Mouse (Mus musculus) hindbrain, embryonic 13.5 days (tissue): ENCODE measurements at regions not wholly inside any gene's neighbourhood (a gene's known extent, or its start where the extent isn't known, plus 50 kb on each side); places are given as distances from the start of the nearest gene placed in this dataset.
"Not testable (repeated sequence)": the region's sequence is repeated elsewhere in the genome, so short reads cannot be mapped to it uniquely, and the experiment has no call there.

ENCODE experiments used
- ATAC-seq: fragments of 200-750 bp; cut with Nextera tagmentation; 2 replicates; pipeline ENCODE4 v1.8.0; 2017; ENCODE audit warnings: moderate TSS enrichment; ENCODE audit not compliant: low FRiP score
- H3K27ac ChIP-seq: fragments of 300-500 bp; sonication (generic); 2 replicates; pipeline ENCODE4 v1.5.1; 2015; ENCODE audit warnings: inconsistent platforms, mild to moderate bottlenecking, moderate library complexity
- H3K27me3 ChIP-seq: fragments of 300-500 bp; sonication (generic); 2 replicates; pipeline ENCODE4 v1.6.1; 2015; ENCODE audit warnings: mild to moderate bottlenecking, inconsistent platforms
- H3K36me3 ChIP-seq: fragments of 300-500 bp; sonication (generic); 2 replicates; pipeline ENCODE4 v1.6.1; 2015; ENCODE audit warnings: mild to moderate bottlenecking, inconsistent platforms
- H3K4me1 ChIP-seq: fragments of 300-500 bp; sonication (generic); replicated peaks from 2 replicates; pipeline ENCODE4 v1.6.1; 2015; ENCODE audit warnings: inconsistent platforms
- H3K4me2 ChIP-seq: fragments of 300-500 bp; sonication (generic); 2 replicates; pipeline ENCODE4 v1.6.1; 2015; ENCODE audit warnings: inconsistent platforms, mild to moderate bottlenecking, moderate library complexity
- H3K4me3 ChIP-seq: fragments of 300-500 bp; sonication (generic); 2 replicates; pipeline ENCODE4 v1.5.1; 2015; ENCODE audit warnings: mild to moderate bottlenecking, inconsistent platforms
- H3K9ac ChIP-seq: fragments of 300-500 bp; sonication (generic); 2 replicates; pipeline ENCODE4 v1.6.1; 2015; ENCODE audit warnings: mild to moderate bottlenecking, inconsistent platforms
- H3K9me3 ChIP-seq: fragments of 300-500 bp; sonication (generic); 2 replicates; pipeline ENCODE4 v1.6.1; 2016; ENCODE audit warnings: inconsistent platforms
- WGBS: fragments of 180-500 bp; shearing (Covaris S2); methylation state at CpG from one replicate; pipeline ENCODE4 v1.1.7; 2015; 5-methylcytosine and 5-hydroxymethylcytosine counted together

DNA sequence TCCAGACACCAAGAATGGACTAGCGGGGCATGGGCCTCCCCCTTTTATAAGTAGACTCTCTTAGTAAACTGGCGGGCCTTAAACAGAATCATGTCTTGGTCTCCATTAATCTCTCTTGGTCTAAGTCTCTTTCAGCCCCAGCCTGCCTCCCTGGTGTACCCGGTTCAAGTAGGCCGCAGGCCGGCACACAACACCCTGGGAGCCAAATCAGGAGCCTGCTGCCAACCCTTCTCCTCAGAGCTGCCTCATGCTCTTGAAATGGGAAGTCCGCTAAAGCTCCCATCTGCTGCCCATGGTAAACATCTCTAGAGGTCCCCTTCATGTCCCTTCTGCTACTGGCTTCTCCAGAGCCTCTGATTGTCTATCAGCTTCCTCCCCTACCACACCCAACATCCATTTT is 296.3 kb downstream of the 4933412E24Rik start:
- ATAC-seq, result no peak
- H3K27ac ChIP-seq, result no peak overlapping the region
- H3K4me2 ChIP-seq, result no peak overlapping the region
- no peaks in the 10 kb centered on the region for H3K36me3 ChIP-seq
- H3K4me1 ChIP-seq, result no peaks in the 10 kb centered on the region
- H3K27me3 ChIP-seq, result no peaks in the 10 kb centered on the region
- H3K9ac ChIP-seq, result no peak overlapping the region
- no peaks in the 10 kb centered on the region for H3K9me3 ChIP-seq
- no peak overlapping the region for H3K4me3 ChIP-seq
- 89% methylated on average over 6 of the region's 6 CpGs for WGBS

GRCm38 (mm10) chr15:59719383-59720128 is 296.9 kb downstream of the 4933412E24Rik start:
- H3K4me1 ChIP-seq, H3K4me3 ChIP-seq, H3K27me3 ChIP-seq, H3K36me3 ChIP-seq, H3K4me2 ChIP-seq, H3K27ac ChIP-seq, H3K9ac ChIP-seq, H3K9me3 ChIP-seq, ATAC-seq: not testable (repeated sequence)
- WGBS, result 86% methylated on average over 6 of the region's 6 CpGs

DNA sequence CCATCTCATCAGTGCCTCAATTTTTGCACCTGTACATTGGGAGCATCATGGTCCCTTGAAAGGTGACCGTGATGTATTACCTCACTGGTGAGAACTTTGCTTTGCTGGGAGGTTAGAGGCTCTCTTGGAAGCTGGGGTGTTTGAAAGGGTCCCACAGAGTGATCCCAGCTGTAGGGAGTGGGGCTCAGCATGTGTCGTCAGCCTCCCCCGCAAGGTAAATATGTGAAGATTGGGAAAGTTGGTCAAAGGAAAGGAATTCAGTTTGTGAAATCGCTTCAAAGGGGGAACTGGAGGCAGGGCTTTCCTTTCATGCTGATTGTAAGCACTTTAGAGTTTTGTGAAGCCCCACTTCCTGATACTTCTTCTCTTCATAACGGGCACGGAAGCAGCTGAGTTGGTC is 299.5 kb downstream of the 4933412E24Rik start:
- 78% methylated on average over 6 of the region's 6 CpGs for WGBS
- H3K9me3 ChIP-seq, result no peaks in the 10 kb centered on the region
- H3K9ac ChIP-seq, result no peak overlapping the region
- H3K27ac ChIP-seq, result no peak overlapping the region
- H3K4me2 ChIP-seq, result no peak overlapping the region
- no peaks in the 10 kb centered on the region for H3K4me1 ChIP-seq
- no peak for ATAC-seq
- no peaks in the 10 kb centered on the region for H3K36me3 ChIP-seq
- H3K4me3 ChIP-seq, result no peak overlapping the region
- H3K27me3 ChIP-seq, result no peaks in the 10 kb centered on the region

DNA sequence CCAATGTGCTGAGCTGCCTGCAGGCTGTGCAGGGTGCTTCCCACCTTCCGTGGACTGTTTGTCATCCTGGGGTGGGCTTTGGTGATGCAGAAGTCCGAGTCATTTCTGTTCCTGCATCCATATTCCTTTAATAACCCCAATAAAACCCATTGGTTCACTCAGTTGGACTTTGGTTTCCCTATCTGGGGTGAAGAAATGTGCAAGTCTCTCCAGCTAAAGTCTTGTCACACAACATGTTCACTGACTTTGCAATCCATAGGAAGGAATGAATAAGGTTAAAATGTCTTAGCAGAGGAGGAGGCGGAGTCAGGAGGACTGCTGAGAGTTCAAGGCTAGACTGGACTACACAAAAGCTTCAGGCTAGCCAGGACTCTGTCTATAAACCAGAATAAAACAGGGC is 300.5 kb downstream of the 4933412E24Rik start:
- WGBS, result 79% methylated on average over 3 of the region's 3 CpGs
- Histone ChIP-seq H3K9ac (no peak overlapping the region), H3K27ac (no peak overlapping the region), H3K36me3 (no peaks in the 10 kb centered on the region), H3K4me1 (no peaks in the 10 kb centered on the region), H3K9me3 (no peaks in the 10 kb centered on the region), H3K4me2 (no peak overlapping the region), H3K4me3 (no peak overlapping the region), H3K27me3 (no peaks in the 10 kb centered on the region)
- ATAC-seq, result no peak

GRCm38 (mm10) chr15:59713965-59714739 is 302.3 kb downstream of the 4933412E24Rik start:
- ATAC-seq, result no peak
- no peaks in the 10 kb centered on the region for H3K4me1 ChIP-seq
- H3K9ac ChIP-seq, result no peak overlapping the region
- H3K36me3 ChIP-seq, result no peaks in the 10 kb centered on the region
- no peaks in the 10 kb centered on the region for H3K9me3 ChIP-seq
- 79% methylated on average over 8 of the region's 8 CpGs for WGBS
- no peak overlapping the region for H3K27ac ChIP-seq
- H3K27me3 ChIP-seq, result no peaks in the 10 kb centered on the region
- no peak overlapping the region for H3K4me3 ChIP-seq
- no peak overlapping the region for H3K4me2 ChIP-seq

DNA sequence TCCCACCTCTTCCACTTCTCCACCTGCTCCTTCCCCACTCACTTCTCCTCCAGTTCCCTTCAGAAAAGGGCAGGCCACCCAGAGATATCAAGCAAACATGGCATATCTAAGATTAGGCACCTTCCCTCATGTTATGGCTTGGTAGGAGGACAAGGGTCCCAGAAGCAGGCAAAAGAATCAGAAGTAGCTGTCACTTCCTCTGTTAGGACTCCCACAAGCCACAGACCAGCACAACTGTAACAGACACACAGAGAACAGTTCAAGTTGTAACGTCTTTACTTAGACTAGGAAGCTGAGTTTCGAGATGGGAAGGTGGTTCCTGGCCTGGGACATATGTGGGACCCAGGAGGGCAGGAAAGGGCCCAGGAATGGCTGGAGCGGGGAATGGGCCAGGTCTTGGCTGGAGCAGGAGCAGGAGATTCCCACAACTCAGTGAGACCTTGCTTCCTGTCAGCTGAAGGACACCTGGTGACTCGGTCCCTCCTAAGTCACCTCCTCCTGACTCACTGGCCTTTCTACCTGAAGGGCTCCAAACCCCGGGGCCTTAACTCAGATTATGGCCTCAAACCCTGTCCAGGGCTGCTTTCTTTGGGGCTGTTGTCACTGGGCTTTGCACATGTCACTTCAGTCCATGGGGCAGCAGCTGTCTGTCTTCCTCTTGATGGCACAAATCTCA is 304.2 kb downstream of the 4933412E24Rik start:
- H3K9me3 ChIP-seq, result no peaks in the 10 kb centered on the region
- no peak overlapping the region for H3K27ac ChIP-seq
- no peak overlapping the region for H3K4me3 ChIP-seq
- H3K9ac ChIP-seq, result no peak overlapping the region
- no peak overlapping the region for H3K4me2 ChIP-seq
- ATAC-seq, result no peak
- H3K4me1 ChIP-seq, result no peaks in the 10 kb centered on the region
- no peaks in the 10 kb centered on the region for H3K36me3 ChIP-seq
- no peaks in the 10 kb centered on the region for H3K27me3 ChIP-seq
- 82% methylated on average over 5 of the region's 5 CpGs for WGBS

GRCm38 (mm10) chr15:59709925-59710324 is 306.5 kb downstream of the 4933412E24Rik start:
- 86% methylated on average over 2 of the region's 2 CpGs for WGBS
- no peak overlapping the region for H3K27ac ChIP-seq
- H3K4me2 ChIP-seq, result no peak overlapping the region
- H3K9ac ChIP-seq, result no peak overlapping the region
- no peak overlapping the region for H3K4me3 ChIP-seq
- ATAC-seq, result no peak
- no peaks in the 10 kb centered on the region for H3K36me3 ChIP-seq
- no peaks in the 10 kb centered on the region for H3K9me3 ChIP-seq
- H3K27me3 ChIP-seq, result no peaks in the 10 kb centered on the region
- no peaks in the 10 kb centered on the region for H3K4me1 ChIP-seq

DNA sequence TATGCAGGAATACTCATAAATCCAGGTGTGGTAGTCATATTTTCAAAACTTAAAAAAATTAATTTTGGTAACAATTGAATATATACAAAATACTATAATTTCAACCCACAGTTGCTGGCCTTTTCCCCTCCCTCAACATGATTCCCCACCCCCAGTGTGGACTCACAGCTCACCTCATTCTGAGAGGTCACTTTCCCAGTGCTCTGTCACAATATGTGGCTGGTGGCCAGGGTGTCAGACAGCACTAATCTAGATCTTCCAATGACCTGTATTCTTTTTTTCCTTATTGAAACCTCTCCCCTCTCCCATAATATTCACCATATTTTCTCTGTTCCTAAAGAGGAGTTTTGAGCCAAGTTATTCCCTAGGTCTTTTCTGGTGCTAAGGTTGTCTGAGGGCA is 308.0 kb downstream of the 4933412E24Rik start:
- Histone ChIP-seq H3K27ac (no peak overlapping the region), H3K4me2 (no peak overlapping the region), H3K4me1 (no peaks in the 10 kb centered on the region), H3K27me3 (no peaks in the 10 kb centered on the region), H3K4me3 (no peak overlapping the region), H3K36me3 (no peaks in the 10 kb centered on the region), H3K9me3 (no peaks in the 10 kb centered on the region), H3K9ac (no peak overlapping the region)
- ATAC-seq, result no peak

GRCm38 (mm10) chr15:59707081-59707480 is 309.3 kb downstream of the 4933412E24Rik start:
- Histone ChIP-seq H3K36me3 (no peaks in the 10 kb centered on the region), H3K4me3 (no peak overlapping the region), H3K4me1 (no peaks in the 10 kb centered on the region), H3K27ac (no peak overlapping the region), H3K4me2 (no peak overlapping the region), H3K9me3 (no peaks in the 10 kb centered on the region), H3K27me3 (no peaks in the 10 kb centered on the region), H3K9ac (no peak overlapping the region)
- no peak for ATAC-seq
- WGBS, result 87% methylated on average over 8 of the region's 8 CpGs
